Mouse (Mus musculus) gastrocnemius, postnatal 4 days (tissue): Measurements from ENCODE around the gene Hist1h2bm. TPM values are rescaled to one million over a fixed set of nuclear protein-coding genes. Genes with fewer than 3 reads are reported as not detected.

Source experiments
- microRNA-seq: library from miRNA; unstranded; fragments of <30 nt; microRNA quantifications from one replicate; pipeline ENCODE4 v1.2.0, GENCODE M21; 2021
- total RNA-seq, 2 experiments: library from RNA; stranded (reverse); gene quantifications; 2 replicates each; pipeline ENCODE4 v1.2.3; 2021

Gene Hist1h2bm
- total RNA-seq, 2 experiments from 2014 or later = 101 to 150 TPM

Small RNA genes within 50 kb of the gene (microRNA-seq; reads per million reads assigned to microRNA genes)
- gene Gm44357 (not detected), gene Gm44367 (not detected), gene Gm44454 (not detected)

Other genes with a start within 250 kb of the Hist1h2bm start
- 1 to 10 TPM; 1.2 to 1.5 TPM for gene Zkscan4, start 243.1 kb upstream of the Hist1h2bm start, total RNA-seq
- not detected for gene Gm10065, start 242.6 kb upstream of the Hist1h2bm start, total RNA-seq
- 10 to 100 TPM; 10.2 to 12.5 TPM for gene AK157302, start 226.8 kb upstream of the Hist1h2bm start, total RNA-seq
- gene Gm11273, start 220.6 kb upstream of the Hist1h2bm start, total RNA-seq = 10 to 100 TPM; 76.0 to 91.1 TPM
- gene Zkscan8, start 190.9 kb upstream of the Hist1h2bm start, total RNA-seq = 10 to 100 TPM; 15.0 to 15.6 TPM
- gene Olfr1366, start 179.2 kb upstream of the Hist1h2bm start, total RNA-seq = not detected
- not detected for gene Olfr1535, start 162.2 kb upstream of the Hist1h2bm start, total RNA-seq
- gene Olfr1364, start 140.3 kb upstream of the Hist1h2bm start, total RNA-seq = not detected
- gene Olfr1362, start 108.0 kb upstream of the Hist1h2bm start, total RNA-seq = not detected
- not detected for gene Olfr11, start 79.5 kb upstream of the Hist1h2bm start, total RNA-seq
- not detected for gene Olfr1361, start 58.7 kb upstream of the Hist1h2bm start, total RNA-seq
- gene Olfr1360, start 44.6 kb upstream of the Hist1h2bm start, total RNA-seq = not detected
- gene Olfr1359, start 23.9 kb upstream of the Hist1h2bm start, total RNA-seq = not detected
- gene Hist1h2bl, start 5.9 kb upstream of the Hist1h2bm start, total RNA-seq = 100 to 1,000 TPM; 362 to 482 TPM
- gene Hist1h2ai, start 5.6 kb upstream of the Hist1h2bm start, total RNA-seq = 100 to 1,000 TPM; 297 to 368 TPM
- gene Hist1h3h, start 4.4 kb upstream of the Hist1h2bm start, total RNA-seq = 100 to 1,000 TPM; 508 to 651 TPM
- gene Hist1h4j, start 13.0 kb downstream of the Hist1h2bm start, total RNA-seq = 10 to 100 TPM; 70.8 to 87.9 TPM
- 1,000 to 10,000 TPM in 1 of 2 experiments, 100 to 1,000 TPM in 1; 854 to 1,164 TPM for gene Hist1h4k, start 28.5 kb downstream of the Hist1h2bm start, total RNA-seq
- 100 to 1,000 TPM; 131 to 185 TPM for gene Hist1h2ak, start 31.8 kb downstream of the Hist1h2bm start, total RNA-seq
- gene Hist1h2bn, start 32.1 kb downstream of the Hist1h2bm start, total RNA-seq = 100 to 1,000 TPM; 211 to 286 TPM
- gene Hist1h1b, start 58.6 kb downstream of the Hist1h2bm start, total RNA-seq = 100 to 1,000 TPM; 246 to 294 TPM
- gene Hist1h3i, start 61.3 kb downstream of the Hist1h2bm start, total RNA-seq = 100 to 1,000 TPM; 398 to 496 TPM
- gene Hist1h2an, start 65.2 kb downstream of the Hist1h2bm start, total RNA-seq = 100 to 1,000 TPM in 1 of 2 experiments, 10 to 100 TPM in 1; 82.7 to 102 TPM
- gene Hist1h2bp, start 65.4 kb downstream of the Hist1h2bm start, total RNA-seq = 100 to 1,000 TPM; 143 to 201 TPM
- 100 to 1,000 TPM; 278 to 369 TPM for gene Hist1h2bq, start 88.2 kb downstream of the Hist1h2bm start, total RNA-seq
- gene Hist1h2ao, start 88.4 kb downstream of the Hist1h2bm start, total RNA-seq = 100 to 1,000 TPM; 431 to 590 TPM
- gene Hist1h4m, start 89.7 kb downstream of the Hist1h2bm start, total RNA-seq = 100 to 1,000 TPM; 582 to 750 TPM
- gene Hist1h4n, start 110.2 kb downstream of the Hist1h2bm start, total RNA-seq = 100 to 1,000 TPM in 1 of 2 experiments, 10 to 100 TPM in 1; 93.9 to 147 TPM
- 100 to 1,000 TPM; 215 to 300 TPM for gene Hist1h2ap, start 111.5 kb downstream of the Hist1h2bm start, total RNA-seq
- gene Hist1h2br, start 111.7 kb downstream of the Hist1h2bm start, total RNA-seq = 100 to 1,000 TPM; 275 to 365 TPM
- 1 to 10 TPM; 1.4 to 2.6 TPM for gene Zfp184, start 223.1 kb downstream of the Hist1h2bm start, total RNA-seq